Mouse (Mus musculus) ES-Bruce4 (cell line): ENCODE data around the gene Pde8a. TPM values are rescaled to one million over a fixed set of nuclear protein-coding genes. Genes with fewer than 3 reads are reported as not detected.

Experiments
- H3K27ac ChIP-seq: 2 replicates; pipeline ENCODE4 v1.5.1; 2012; ENCODE audit warnings: low read length, inconsistent platforms; ENCODE audit not compliant: insufficient read depth
- H3K27me3 ChIP-seq: 2 replicates; pipeline ENCODE4 v1.6.1; 2012; ENCODE audit warnings: mild to moderate bottlenecking, low read length, inconsistent platforms; ENCODE audit not compliant: control insufficient read depth, poor library complexity, insufficient read depth, severe bottlenecking
- H3K36me3 ChIP-seq: 2 replicates; pipeline ENCODE4 v1.6.1; 2012; ENCODE audit warnings: inconsistent platforms, mild to moderate bottlenecking, low read length, moderate library complexity; ENCODE audit not compliant: control insufficient read depth, poor library complexity, insufficient read depth, severe bottlenecking
- H3K4me1 ChIP-seq: one replicate; pipeline ENCODE4 v1.8.1; 2011; ENCODE audit warnings: low read length; ENCODE audit not compliant: control insufficient read depth, insufficient read depth
- H3K4me3 ChIP-seq: 2 replicates; pipeline ENCODE4 v1.5.1; 2011; ENCODE audit warnings: low read depth, mild to moderate bottlenecking, low read length
- H3K9ac ChIP-seq: 2 replicates; pipeline ENCODE4 v1.6.1; 2012; ENCODE audit warnings: low read depth, mild to moderate bottlenecking, inconsistent platforms; ENCODE audit not compliant: poor library complexity, severe bottlenecking
- H3K9me3 ChIP-seq: replicated peaks from 2 replicates; pipeline ENCODE4 v1.6.1; 2012; ENCODE audit warnings: mild to moderate bottlenecking, low read length, inconsistent platforms; ENCODE audit not compliant: control insufficient read depth, poor library complexity, insufficient read depth, severe bottlenecking
- CTCF ChIP-seq: IDR thresholded peaks from one replicate; pipeline ENCODE4 v1.8.1; 2011; ENCODE audit warnings: low read depth, low read length
- EP300 ChIP-seq: IDR thresholded peaks from 2 replicates; pipeline ENCODE4 v1.6.1; 2011; ENCODE audit warnings: low read depth, low read length; ENCODE audit not compliant: insufficient read depth
- POLR2A ChIP-seq: IDR thresholded peaks from one replicate; pipeline ENCODE4 v1.8.1; 2011; ENCODE audit warnings: low read length; ENCODE audit not compliant: insufficient read depth
- polyA plus RNA-seq: library from polyadenylated mRNA; stranded (reverse); fragments of >200 nt; gene quantifications from 2 replicates; pipeline ENCODE4 v1.2.4, GENCODE M21; 2011; ENCODE audit warnings: low read depth; ENCODE audit not compliant: missing spikeins, insufficient read depth, insufficient read length

The Pde8a gene
- polyA plus RNA-seq, 1 experiment, result 7.4 TPM

- TF ChIP-seq POLR2A (no peak), EP300 (no peak), CTCF (no peak)
- Histone ChIP-seq H3K9ac (no peak overlapping the region), H3K27me3 (no peaks in the 10 kb centered on the region), H3K4me3 (no peak overlapping the region), H3K4me1 (no peaks in the 10 kb centered on the region), H3K9me3 (no peaks in the 10 kb centered on the region), H3K27ac (no peak overlapping the region), H3K36me3 (peaks cover 14% of the 10 kb centered on the region)
These were observed 134.8 kb downstream of the Pde8a start for GRCm38 (mm10) chr7:81348206-81348605.

GRCm38 (mm10) chr7:81351826-81352225 lies 138.4 kb downstream of the Pde8a start:
- Histone ChIP-seq H3K9me3 (no peaks in the 10 kb centered on the region), H3K9ac (no peak overlapping the region), H3K27me3 (no peaks in the 10 kb centered on the region), H3K4me1 (no peaks in the 10 kb centered on the region), H3K36me3 (no peaks in the 10 kb centered on the region), H3K4me3 (no peak overlapping the region), H3K27ac (no peak overlapping the region)
- TF ChIP-seq CTCF (no peak), EP300 (no peak), POLR2A (no peak)

GRCm38 (mm10) chr7:81355746-81356145 lies 142.3 kb downstream of the Pde8a start:
- Histone ChIP-seq H3K27ac (no peak overlapping the region), H3K4me3 (no peak overlapping the region), H3K27me3 (no peaks in the 10 kb centered on the region), H3K4me1 (no peaks in the 10 kb centered on the region), H3K9ac (no peak overlapping the region), H3K9me3 (no peaks in the 10 kb centered on the region), H3K36me3 (no peaks in the 10 kb centered on the region)
- TF ChIP-seq EP300 (no peak), POLR2A (no peak), CTCF (no peak)

GRCm38 (mm10) chr7:81356360-81356759 lies 143.0 kb downstream of the Pde8a start:
- no peak overlapping the region for H3K27ac ChIP-seq
- no peak for TF ChIP-seq POLR2A
- no peak for TF ChIP-seq EP300
- TF ChIP-seq CTCF, result no peak
- H3K36me3 ChIP-seq, result no peaks in the 10 kb centered on the region
- H3K4me1 ChIP-seq, result no peaks in the 10 kb centered on the region
- H3K9me3 ChIP-seq, result no peaks in the 10 kb centered on the region
- no peak overlapping the region for H3K4me3 ChIP-seq
- no peaks in the 10 kb centered on the region for H3K27me3 ChIP-seq
- no peak overlapping the region for H3K9ac ChIP-seq

GRCm38 (mm10) chr7:81356975-81357374 lies 143.6 kb downstream of the Pde8a start:
- H3K36me3 ChIP-seq, result no peaks in the 10 kb centered on the region
- H3K9ac ChIP-seq, result no peak overlapping the region
- no peaks in the 10 kb centered on the region for H3K27me3 ChIP-seq
- TF ChIP-seq CTCF (no peak), EP300 (no peak), POLR2A (no peak)
- no peaks in the 10 kb centered on the region for H3K4me1 ChIP-seq
- H3K27ac ChIP-seq, result no peak overlapping the region
- no peaks in the 10 kb centered on the region for H3K9me3 ChIP-seq
- H3K4me3 ChIP-seq, result no peak overlapping the region

- H3K27me3 ChIP-seq, result no peaks in the 10 kb centered on the region
- no peaks in the 10 kb centered on the region for H3K9me3 ChIP-seq
- TF ChIP-seq CTCF, result no peak
- TF ChIP-seq POLR2A, result no peak
- TF ChIP-seq EP300, result no peak
- H3K27ac ChIP-seq, result no peak overlapping the region
- H3K36me3 ChIP-seq, result no peaks in the 10 kb centered on the region
- no peak overlapping the region for H3K9ac ChIP-seq
- no peak overlapping the region for H3K4me3 ChIP-seq
- no peaks in the 10 kb centered on the region for H3K4me1 ChIP-seq
These were observed 154.6 kb downstream of the Pde8a start for GRCm38 (mm10) chr7:81367946-81368345.
